Mouse (Mus musculus) heart, postnatal 0 days (tissue): ENCODE data around the gene Il1r1.

Source experiments
- CTCF ChIP-seq: IDR thresholded peaks from 2 replicates; pipeline ENCODE4 v1.5.1; 2016; ENCODE audit warnings: antibody characterized with exemption, control low read depth, low read depth
- EP300 ChIP-seq: IDR thresholded peaks from 2 replicates; pipeline ENCODE4 v1.6.1; 2016; ENCODE audit warnings: antibody characterized with exemption, low read depth

GRCm38 (mm10) chr1:40222680-40223079, 2.2 kb upstream of the Il1r1 start:
- TF ChIP-seq CTCF = no peak
- TF ChIP-seq EP300 = no peak
